8 mouse cellular contexts compared by ENCODE assay signal in genomic region chr4:45972951-45973350, GRCm38 (mm10). TPM values are rescaled to one million over a fixed set of nuclear protein-coding genes. Genes with fewer than 3 reads are reported as not detected.
A peak's percentile ranks its signal among the peaks of the same experiment; 100 is the strongest.
DNase-seq lines count a peak whose midpoint lies in the region; ATAC-seq and TF ChIP-seq lines count a peak whose summit lies in the region.

No protein-coding gene starts in this region.

- H3ac ChIP-seq in myocyte (ENCODE audit: control insufficient read depth, insufficient read length) = peak overlapping the region; percentile 93

- H3K4me2 ChIP-seq in lung, embryonic 15.5 days = peak overlapping the region; percentile 85
- peak overlapping the region; percentile 97 for H3K4me2 ChIP-seq in embryonic facial prominence, embryonic 12.5 days (replicated peaks)
- H3K4me2 ChIP-seq in intestine, embryonic 14.5 days (ENCODE audit: low read length) = peak overlapping the region; percentile 77
- H3K4me2 ChIP-seq in myocyte (ENCODE audit: low read depth) = peak overlapping the region; percentile 88

- H3K79me2 ChIP-seq in myocyte (ENCODE audit: control insufficient read depth, insufficient read depth) = peaks cover 4% of the 10 kb centered on the region

- no peak for ATAC-seq in lung, embryonic 15.5 days (ENCODE audit: borderline replicate concordance, extremely low read depth, low FRiP score, low TSS enrichment)
- ATAC-seq in embryonic facial prominence, embryonic 12.5 days (ENCODE audit: insufficient number of reproducible peaks, insufficient read depth, low FRiP score, low TSS enrichment) = no peak
- no peak for ATAC-seq in intestine, embryonic 14.5 days (replicated peaks; ENCODE audit: low FRiP score, low TSS enrichment, low read depth)

- H3K27me3 ChIP-seq in lung, embryonic 15.5 days = 0 out of 2 replicates have a peak, but pooled peaks cover 5% of the 10 kb centered on the region
- H3K27me3 ChIP-seq in embryonic facial prominence, embryonic 12.5 days = peaks cover 18% of the 10 kb centered on the region
- H3K27me3 ChIP-seq in intestine, embryonic 14.5 days (replicated peaks; ENCODE audit: control insufficient read depth, insufficient read depth, low read length) = peaks cover 7% of the 10 kb centered on the region; the same call in 1 of the 2 replicates
- no peaks in the 10 kb centered on the region for H3K27me3 ChIP-seq in myocyte (ENCODE audit: control insufficient read depth, insufficient read depth, insufficient read length)

- no peak overlapping the region for H3K27ac ChIP-seq in lung, embryonic 15.5 days
- no peak overlapping the region for H3K27ac ChIP-seq in embryonic facial prominence, embryonic 12.5 days
- no peak overlapping the region for H3K27ac ChIP-seq in intestine, embryonic 14.5 days (ENCODE audit: low read depth)

- H3K4me1 ChIP-seq in lung, embryonic 15.5 days = 0 out of 2 replicates have a peak, but pooled peaks cover 7% of the 10 kb centered on the region
- H3K4me1 ChIP-seq in embryonic facial prominence, embryonic 12.5 days = no peaks in the 10 kb centered on the region
- peaks cover 4% of the 10 kb centered on the region; the same call in 1 of the 2 replicates for H3K4me1 ChIP-seq in intestine, embryonic 14.5 days (replicated peaks; ENCODE audit: control insufficient read depth, insufficient read depth, low read length)

- no peaks in the 10 kb centered on the region for H3K9me3 ChIP-seq in lung, embryonic 15.5 days
- no peaks in the 10 kb centered on the region for H3K9me3 ChIP-seq in embryonic facial prominence, embryonic 12.5 days
- H3K9me3 ChIP-seq in intestine, embryonic 14.5 days (ENCODE audit: control insufficient read depth, low read length) = no peaks in the 10 kb centered on the region

- no peak for TF ChIP-seq POLR2A in myocyte (IDR thresholded peaks at IDR 0.05; ENCODE audit: insufficient read length, low read depth)

- no peak for DNase-seq in lung, postnatal 10 days
- no peak for DNase-seq in intestine, embryonic 14.5 days (ENCODE audit: low spot score)
- DNase-seq in spleen, adult 18-20 months = no peak
- DNase-seq in gastrocnemius, adult 8-10 months (ENCODE audit: low spot score in 2 of 2) = no peak
- DNase-seq in layer of hippocampus, adult 8-10 months (ENCODE audit: low spot score in 2 of 2) = no peak

- WGBS in lung, embryonic 15.5 days = 27% methylated on average over 9 of the region's 9 CpGs
- 25% methylated on average over 9 of the region's 9 CpGs for WGBS in embryonic facial prominence, embryonic 12.5 days
- 34% methylated on average over 9 of the region's 9 CpGs for WGBS in intestine, embryonic 14.5 days

- H3K4me3 ChIP-seq in lung, embryonic 15.5 days = peak overlapping the region; percentile 77
- peak overlapping the region; percentile 84 for H3K4me3 ChIP-seq in embryonic facial prominence, embryonic 12.5 days
- peak overlapping the region; percentile 57 for H3K4me3 ChIP-seq in intestine, embryonic 14.5 days (ENCODE audit: low read depth, low read length)
- peak overlapping the region; percentile 30 for H3K4me3 ChIP-seq in myocyte

- no peaks in the 10 kb centered on the region for H3K36me3 ChIP-seq in lung, embryonic 15.5 days
- H3K36me3 ChIP-seq in embryonic facial prominence, embryonic 12.5 days = no peaks in the 10 kb centered on the region
- H3K36me3 ChIP-seq in intestine, embryonic 14.5 days (ENCODE audit: control insufficient read depth, insufficient read depth, low read length) = no peaks in the 10 kb centered on the region
- no peaks in the 10 kb centered on the region for H3K36me3 ChIP-seq in myocyte (ENCODE audit: control insufficient read depth, insufficient read depth)

- H3K9ac ChIP-seq in lung, embryonic 15.5 days = peak overlapping the region; percentile 70
- no peak overlapping the region; the same call in 1 of the 2 replicates for H3K9ac ChIP-seq in embryonic facial prominence, embryonic 12.5 days
- peak overlapping the region; percentile 64 for H3K9ac ChIP-seq in intestine, embryonic 14.5 days (ENCODE audit: low read length)

TF ChIP-seq in myocyte, 11 proteins besides CTCF, POLR2A, EP300 and RAD21:
- no peak for TF ChIP-seq MAX (IDR thresholded peaks at IDR 0.05; ENCODE audit: low read depth)
- TF ChIP-seq USF1 (IDR thresholded peaks at IDR 0.05; ENCODE audit: low read depth) = no peak
- TF ChIP-seq E2F4 (IDR thresholded peaks at IDR 0.05; ENCODE audit: insufficient read depth) = no peak
- no peak for TF ChIP-seq MYOG (IDR thresholded peaks at IDR 0.05; ENCODE audit: control insufficient read depth in 1 of 3, insufficient read depth in 1 of 3, insufficient read length in 2 of 3, low read depth in 2 of 3)
TF ChIP-seq in myocyte: peak in this region for 0.

RNA-seq across cellular contexts. Expression of gene Tdrd7, which starts 7.8 kb away (rescaled TPM):
- 17.1 and 17.9 TPM in 2 replicates for polyA plus RNA-seq in lung, embryonic 15.5 days (2015; fragmentation: Nextera tagmentation; extraction: Ambion mirVana)
- 9.3 and 13.2 TPM in 2 replicates for polyA plus RNA-seq in embryonic facial prominence, embryonic 12.5 days (2016; fragmentation: Nextera tagmentation; extraction: Ambion mirVana)
- 16.5 and 20.2 TPM in 2 replicates for polyA plus RNA-seq in intestine, embryonic 14.5 days (2014; fragmentation: Nextera tagmentation; extraction: Ambion mirVana)
- polyA plus RNA-seq in myocyte (2012; fragmentation: generic; extraction: Trizol) = 12.0 TPM
- total RNA-seq in gastrocnemius, adult 8-10 months (2022) = 10 to 100 TPM in 2 of 4 experiments, 1 to 10 TPM in 2; 8.7 to 12.7 (median 9.5) TPM
- total RNA-seq in layer of hippocampus, adult 8-10 months (2022) = 10 to 100 TPM; 28.0 to 31.6 (median 29.1) TPM

Comparison
In these comparisons a context has a peak if more than half of its experiments do, and no peak if none do; other contexts are left out.
1. H3K4me3 ChIP-seq: peak in every context shown above with its lines; median percentile 84 in embryonic facial prominence, embryonic 12.5 days; 77 in lung, embryonic 15.5 days; 57 in intestine, embryonic 14.5 days; 30 in myocyte.